Mouse (Mus musculus) urinary bladder, adult 18-20 months (tissue): ENCODE results near the gene Dpep1.
"Not testable (repeated sequence)": the region's sequence is repeated elsewhere in the genome, so short reads cannot be mapped to it uniquely, and the experiment has no call there.

ENCODE experiments used
- DNase-seq, 2 experiments: peaks; one replicate each; pipeline ENCODE4 v3.0.0; 2022; ENCODE audit warnings: low spot score in 2 of 2, mixed read lengths in 2 of 2

Dpep1 gene

DNA sequence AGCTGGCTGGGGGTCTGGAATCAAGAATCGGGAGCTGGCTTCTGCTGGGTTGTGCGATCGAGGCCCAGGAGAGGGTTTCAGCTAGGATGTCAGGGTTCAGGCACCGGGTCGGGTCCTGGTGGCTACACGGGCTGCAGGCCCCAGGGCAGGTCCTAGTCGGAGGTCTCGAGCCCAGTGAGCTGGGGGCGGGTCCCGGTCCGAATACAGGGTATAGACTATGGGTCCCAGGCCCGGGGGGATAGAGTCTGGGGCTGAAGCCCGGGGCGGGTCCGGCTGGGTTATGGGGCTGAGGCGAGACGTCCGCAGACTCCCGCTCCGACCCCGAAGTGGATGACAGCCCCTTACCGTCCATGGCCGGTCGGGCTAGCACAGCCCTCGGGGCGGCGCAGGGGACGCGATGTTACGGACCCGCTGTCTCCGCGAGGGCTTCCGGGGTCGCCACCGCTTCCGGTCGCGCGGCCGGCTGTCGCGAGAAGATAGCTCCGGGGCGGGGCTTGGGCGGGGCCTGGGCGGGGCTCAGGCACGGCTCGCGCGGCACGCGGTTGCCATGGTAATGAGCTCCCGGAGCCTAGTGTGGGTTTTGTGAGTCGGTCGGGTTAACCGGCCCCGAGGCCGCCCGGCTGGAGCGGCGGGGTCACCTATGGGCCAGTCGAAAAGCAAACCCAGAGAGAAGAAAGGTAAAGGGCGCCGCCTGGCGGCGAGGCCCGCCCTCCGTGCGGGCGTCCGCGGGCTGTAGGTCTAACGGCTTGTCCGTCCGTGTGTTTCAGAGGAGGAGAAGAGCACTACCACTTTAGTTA is 26.5 kb downstream of the Dpep1 start, which contains the start of the genes Chmp1a and Spata33:
Gene Chmp1a, minus strand, starts transcription at position 443 of the 797 bp plus-strand sequence.
Gene Spata33, plus strand, starts transcription at position 512 of the 797 bp plus-strand sequence.
- DNase-seq = peak; percentile 87 to 90

DNA sequence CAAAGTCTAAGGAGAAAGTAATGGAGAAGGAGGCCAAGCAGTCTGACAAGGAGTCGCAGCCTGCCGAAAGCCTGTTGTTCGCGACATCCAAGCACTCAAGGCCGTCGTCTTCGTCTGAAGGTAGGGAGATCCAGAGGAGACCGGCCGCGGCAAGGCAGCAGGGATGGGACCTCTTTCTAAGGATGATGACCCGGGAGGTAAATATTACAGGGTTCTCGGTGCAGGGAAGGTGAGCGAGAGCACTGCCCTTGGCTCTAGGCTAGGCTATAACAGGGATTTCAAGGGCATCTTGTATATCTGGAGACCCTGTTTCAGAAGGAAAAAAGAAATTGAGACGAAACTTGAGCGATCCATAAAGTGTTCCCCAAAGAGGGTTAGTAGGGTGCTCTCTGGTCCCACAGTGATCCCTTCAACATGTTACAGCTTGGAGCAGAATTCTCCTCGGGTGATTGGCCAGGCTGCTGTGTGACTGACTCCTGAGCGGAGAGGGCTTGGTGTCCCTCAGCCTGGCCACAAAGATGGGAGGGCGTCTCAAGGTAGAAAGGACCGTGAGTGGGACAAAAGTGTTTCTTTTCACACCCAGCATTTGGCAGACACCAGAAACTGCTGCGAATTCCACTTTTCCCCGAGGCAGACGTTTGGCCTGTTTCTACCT is 27.2 kb downstream of the Dpep1 start:
- no peak for DNase-seq

DNA sequence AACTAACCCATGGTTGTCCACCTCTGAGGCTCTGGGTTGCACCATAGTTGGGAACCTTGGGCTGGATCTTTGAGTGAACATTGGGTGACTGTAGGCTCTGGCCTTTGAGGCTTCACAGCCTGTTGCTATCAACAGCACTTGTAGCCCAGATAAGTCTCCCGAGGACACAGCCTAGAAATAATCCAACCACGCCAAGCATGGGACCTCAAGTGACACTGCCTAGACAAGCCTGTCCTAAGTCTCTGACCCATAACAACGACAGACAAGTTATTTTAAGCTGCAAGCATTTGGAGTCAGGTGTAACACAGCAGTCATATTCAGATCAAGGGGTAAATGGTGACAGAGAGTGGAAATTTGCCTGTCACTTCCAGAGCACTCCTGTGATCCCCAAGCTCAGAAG is 29.4 kb downstream of the Dpep1 start:
- no peak for DNase-seq

DNA sequence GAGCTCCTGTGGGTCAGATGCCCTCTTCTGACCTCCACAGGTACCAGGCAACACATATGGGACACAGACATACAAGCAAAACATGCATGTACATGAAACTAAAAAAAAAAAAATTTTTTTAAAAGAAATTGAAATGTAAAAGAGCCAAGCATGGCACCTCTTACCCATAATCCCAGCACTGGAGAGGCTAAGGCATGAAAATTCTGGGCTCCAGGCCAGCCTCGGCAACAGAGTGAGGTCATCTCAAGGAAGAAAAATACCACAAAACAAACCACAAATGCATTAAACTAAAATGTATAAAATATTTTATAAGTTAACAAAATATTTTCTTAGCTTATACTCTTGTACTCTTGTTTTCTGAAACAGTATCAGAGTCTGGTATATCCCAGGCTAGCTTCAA is 34.9 kb downstream of the Dpep1 start:
- DNase-seq = no peak

DNA sequence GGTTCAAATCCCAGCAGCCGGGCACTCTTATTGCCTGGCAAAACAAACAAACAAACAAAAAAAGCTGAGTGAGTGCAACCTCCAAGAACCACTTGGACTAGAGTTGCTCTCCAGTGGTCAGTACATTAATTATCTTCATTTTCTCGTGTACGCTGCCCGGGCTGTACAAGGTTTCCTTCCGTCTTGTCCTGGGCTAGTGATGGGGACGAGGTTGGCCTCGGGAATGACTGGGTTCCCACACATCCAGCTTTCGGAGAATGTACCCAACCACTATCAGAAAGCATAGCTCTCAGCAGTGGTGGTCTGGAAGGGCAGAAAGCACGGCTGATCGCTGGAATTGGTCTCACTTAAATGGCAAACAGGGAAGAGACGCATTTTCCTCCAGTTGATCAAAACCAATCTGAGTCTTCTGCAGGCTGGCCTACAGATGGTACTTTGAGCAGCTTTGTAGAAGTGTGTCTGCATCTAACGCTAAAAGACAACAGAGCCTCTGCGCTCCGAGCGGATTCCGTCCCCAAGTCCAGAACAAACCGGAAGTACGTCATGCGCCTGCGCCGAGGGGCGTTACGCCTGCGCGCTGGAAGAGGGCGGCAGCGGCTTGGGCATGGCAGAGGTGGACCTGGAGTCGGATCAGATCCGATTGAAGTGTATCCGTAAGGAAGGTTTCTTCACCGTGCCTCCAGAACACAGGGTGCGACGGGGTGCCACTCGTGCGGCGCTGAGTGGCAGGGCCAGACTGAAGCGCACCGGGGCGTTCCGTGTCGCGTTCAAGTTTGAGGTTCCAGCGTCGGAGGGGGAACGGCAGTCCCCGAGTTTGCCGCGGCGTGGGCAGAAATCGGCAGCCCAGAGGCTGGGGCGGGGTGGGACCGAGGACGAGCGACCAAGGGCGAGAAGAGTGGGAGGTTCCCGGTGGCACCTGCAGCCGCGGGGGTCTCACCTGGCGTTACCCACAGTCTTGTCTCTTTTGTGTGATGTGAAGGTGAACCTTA is 38.5 kb downstream of the Dpep1 start, which contains the start of gene Cdk10:
Gene Cdk10, plus strand, starts transcription at position 565 of the 989 bp plus-strand sequence.
- peak; percentile 90 to 91 for DNase-seq

DNA sequence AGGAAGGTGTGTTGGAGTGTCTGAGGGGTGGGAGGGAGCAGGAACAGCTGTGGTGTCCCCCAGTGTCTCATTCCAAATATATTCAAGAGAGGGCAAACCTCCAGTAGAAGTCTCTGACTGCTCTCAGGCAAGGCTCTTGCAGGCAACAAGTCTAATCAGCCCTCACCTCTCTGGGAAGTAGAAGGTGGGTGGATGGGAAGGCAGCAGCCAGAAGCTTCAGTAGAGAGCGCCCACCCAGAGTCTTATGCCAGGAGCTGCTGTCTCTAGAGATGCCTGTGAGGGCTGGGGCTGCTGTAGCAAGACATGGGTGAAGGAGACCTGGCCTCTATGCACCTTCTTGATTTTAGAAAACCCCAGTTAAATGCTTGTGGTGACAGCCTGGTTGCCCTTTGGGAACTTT is 42.4 kb downstream of the Dpep1 start:
- DNase-seq = no peak

DNA sequence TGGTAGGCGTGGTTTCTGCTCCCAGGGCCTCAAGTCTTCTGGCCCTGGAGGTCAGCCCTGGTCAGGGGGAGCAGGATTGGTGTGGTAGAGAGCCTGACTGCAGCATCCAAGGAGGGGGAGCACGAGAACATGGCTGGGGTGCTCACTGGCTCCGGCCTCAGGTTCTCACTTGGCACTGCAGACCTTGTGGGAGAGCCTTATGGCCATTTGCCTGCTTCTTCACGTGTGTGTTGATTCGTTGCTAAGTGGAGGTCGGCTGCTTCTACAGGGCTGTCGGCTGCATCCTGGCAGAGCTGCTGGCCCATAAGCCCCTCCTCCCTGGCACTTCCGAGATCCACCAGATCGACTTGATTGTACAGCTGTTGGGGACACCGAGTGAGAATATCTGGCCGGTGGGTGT is 44.3 kb downstream of the Dpep1 start:
- not testable (repeated sequence) for DNase-seq

DNA sequence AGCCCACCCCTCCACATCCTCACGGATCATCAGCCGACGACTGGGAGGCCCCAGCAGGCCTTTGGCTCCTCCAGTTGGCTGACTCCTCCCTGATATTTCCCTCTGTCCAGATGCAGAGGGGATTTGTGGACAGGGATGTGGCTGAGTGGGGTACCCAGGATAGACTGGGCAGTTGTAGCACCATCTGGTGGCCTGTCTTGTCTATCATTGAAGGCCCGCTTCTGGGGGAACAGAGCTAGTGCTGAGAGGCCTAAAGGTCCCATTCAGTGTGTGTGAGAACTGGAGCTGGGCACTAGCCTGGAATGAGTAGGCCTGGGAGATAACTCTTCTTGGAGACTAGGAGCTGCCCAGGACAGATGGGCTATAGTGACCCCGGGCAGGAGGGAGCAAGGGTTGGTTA is 45.7 kb downstream of the Dpep1 start:
- no peak for DNase-seq

DNA sequence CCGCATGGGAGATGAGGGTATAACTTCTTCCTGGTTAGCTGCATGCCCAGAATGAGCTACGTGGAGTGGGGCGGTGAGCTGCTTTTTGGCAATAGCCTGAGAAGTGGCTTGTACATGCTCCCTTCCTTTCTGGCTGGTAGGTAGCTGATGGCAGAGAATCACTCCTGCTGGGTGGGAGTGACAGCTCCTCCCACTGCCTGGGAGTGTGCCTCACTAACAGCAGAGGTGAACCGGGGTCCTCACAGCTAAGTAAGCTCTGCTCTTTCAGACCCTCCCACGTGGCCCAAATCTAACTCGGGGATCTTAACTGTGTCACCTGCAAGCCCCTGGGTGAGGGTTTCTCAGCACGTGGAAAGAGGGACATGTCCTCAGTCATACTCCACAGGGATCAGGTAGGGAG is 46.5 kb downstream of the Dpep1 start:
- no peak for DNase-seq

DNA sequence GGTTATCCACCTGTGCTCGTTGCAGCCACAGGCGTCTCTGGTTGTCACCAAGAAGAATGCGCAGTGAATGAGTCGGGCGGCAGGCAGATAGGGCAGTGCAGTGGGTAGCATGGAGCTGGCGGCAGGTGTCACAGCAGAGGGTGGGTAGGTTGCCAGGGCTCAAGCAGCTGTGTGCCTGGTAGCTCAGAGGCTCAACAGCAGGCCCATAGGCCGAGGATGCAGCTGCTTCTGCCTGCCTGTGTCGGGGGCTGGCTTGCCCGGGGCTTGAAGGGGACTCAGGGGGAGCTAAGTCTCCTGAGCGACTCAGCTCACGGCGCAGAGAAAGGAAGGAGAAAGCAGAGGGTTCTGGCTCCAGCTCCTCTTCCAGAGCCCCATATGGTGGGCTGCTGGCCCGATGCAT is 47.3 kb downstream of the Dpep1 start:
- DNase-seq = no peak

DNA sequence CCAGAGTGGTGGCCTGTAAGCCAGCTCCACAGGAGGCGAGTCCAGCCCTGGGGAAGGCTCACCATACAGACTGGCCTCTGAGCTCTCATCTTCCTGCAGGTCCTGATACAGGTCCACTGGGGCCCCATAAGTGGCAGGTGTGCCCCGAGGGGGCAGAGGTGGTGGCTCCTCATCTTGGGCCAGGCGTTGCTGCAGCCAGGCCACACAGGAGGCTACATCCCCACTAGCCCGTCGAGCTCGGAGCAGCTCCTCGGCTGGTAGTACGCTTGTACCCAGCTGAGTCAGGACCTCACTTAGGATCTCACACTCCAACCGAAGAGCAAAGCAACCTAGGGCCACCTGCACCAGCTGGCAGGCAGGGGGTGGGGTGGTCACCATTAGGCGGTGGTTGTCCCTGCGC is 47.7 kb downstream of the Dpep1 start:
- DNase-seq = no peak

DNA sequence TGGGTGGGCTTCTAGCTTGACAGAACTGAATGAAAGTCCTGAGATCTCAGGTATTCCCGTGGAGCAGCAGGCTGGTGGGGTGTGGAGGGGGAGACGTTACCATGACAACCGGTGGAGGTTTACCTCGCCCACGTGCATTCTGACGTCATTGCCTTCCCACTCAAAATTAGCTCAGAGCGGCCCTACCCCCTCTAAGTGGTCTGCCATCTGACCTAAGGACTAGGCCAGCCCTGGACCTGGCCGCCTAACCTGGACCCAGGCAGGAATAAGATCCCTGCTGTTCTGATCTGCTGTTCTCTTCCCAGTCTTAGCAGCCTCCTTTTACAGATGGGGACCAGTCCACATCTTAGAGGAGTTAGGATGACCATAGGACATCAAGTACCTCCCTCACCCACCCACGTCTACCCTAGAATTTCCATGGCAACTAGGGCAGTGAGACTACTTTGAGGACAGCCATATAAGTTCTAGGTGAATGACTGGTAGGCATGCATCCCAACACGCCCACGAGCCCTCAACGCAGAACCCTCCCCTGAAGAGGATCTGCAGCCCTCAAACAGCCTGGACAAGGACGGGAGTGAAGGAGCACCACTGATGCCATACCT is 49.0 kb downstream of the Dpep1 start:
- no peak for DNase-seq

DNA sequence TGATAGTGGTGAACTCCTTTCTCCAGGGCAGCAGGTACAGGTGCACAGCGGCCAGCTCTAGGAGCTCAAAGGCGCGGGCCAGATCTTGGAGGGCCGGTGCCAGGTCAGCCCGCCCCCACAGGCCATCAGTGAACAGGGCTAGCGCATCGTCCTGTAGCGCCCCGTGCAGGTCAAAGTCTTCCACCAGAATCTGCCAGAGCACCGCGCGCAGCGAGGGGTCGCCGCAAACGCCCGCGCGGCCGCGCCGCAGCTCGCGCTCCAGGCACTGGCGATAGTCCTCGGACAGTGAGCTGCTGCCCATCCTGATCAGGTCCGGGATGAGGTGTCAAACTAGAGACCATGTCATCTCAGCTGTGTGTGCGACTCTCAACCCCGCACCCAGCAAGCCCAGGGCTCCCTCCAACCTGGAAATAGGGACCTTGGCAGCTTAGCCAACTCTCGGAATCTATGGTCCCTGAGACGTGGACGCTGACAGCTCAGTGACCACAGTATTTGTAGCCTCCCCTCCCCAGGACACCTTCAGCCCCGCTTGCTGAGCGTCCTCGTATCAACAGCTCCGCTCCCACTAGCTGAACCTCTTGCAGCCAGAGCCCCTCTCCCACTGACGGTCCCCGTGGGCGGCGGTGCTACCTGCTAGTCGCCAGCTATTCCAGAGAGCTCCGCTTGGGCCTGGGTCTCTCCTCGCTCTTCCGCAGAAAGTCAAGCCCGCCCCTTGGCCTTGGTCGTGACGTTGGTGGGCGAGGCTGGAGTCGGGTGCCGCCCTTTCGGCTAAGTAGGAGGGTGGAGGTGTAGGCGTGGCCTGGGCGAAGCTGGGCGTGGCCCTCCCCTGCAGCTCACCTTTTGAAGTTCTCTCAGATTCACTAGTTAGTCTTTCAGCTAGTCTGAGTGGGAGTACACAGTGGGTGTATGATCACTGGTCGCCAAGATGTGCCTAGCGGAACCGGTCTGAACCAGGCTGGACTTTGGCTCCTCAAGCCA is 49.8 kb downstream of the Dpep1 start, which contains the start of gene Spata2l:
Gene Spata2l, minus strand, starts transcription at position 714 of the 978 bp plus-strand sequence.
- DNase-seq = peak; percentile 78 to 89

DNA sequence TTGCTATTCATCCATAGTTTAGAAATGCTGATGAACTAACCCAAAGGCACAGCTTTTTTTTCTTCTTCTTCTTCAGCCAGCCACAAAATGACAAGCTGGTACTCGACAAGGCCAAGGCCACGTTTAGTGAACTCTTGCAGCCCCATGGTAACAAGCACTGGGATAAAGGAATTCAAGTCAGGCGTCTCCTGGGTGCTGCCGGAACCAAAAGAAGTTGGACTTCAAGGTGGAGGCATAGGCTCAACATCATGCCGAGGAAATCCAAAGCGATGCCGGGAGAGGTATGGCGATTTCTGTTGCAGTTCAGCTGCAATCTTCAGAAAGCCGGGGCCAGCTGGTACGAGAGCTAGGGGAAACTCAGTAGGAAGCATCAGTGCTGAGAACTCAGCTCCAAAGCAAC is 53.4 kb downstream of the Dpep1 start:
- no peak for DNase-seq

DNA sequence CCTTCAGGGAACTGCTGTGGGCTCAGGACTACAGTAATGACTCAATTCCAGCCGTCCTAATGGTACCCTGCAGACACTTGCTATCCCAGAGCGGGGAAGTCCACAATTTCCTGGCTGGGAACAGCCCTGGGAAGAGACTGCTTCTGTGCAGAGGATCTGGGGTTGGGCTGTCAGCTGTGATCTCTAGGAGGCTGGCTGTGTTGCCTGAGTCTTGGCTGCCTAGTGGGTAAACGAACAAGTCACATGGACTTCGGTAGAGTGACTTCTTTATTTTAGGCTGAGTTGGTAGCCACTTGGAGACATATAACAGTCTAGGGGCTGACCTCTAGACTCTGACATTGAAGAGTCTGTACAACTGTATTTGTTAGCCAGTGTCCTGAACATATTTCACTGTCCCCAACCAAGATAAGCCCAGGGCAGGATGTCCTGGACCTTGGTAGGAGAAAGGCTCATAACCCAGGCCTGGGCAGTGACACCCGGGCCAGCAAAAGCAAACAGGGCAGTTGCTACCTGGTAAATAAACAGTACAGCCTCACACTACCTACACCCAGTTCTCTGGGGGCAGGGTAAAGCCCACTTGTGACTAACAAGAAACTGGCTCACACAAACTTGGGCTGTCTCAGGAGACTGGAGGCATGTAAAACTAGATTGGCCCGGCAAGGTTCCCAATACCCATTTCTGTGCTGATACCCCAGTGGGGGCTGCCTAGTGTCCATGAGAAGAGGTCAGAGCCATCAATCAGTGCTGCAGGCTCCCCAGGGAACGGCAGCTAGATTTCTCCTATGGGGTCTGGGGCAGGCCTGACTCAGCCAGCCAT is 56.3 kb downstream of the Dpep1 start:
- no peak for DNase-seq

DNA sequence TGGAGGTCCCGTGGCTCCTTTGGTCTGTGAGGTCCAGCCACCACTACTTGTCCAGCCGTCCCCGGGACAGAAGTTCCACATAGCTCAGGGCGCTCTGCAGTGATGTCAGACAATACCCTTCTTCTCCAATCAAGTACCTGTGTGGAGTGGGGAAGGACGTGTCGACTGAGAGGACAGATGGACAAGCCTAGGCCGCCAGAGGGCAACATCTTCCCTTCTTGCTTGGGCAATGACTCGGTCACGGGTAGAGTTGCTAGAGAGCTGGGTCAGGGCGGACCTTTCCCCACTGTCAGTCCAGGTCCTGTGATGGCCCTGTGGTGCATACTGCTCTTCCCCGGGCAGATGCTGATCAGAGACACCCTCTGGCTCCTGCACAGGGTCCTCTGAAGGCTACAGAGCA is 57.0 kb downstream of the Dpep1 start:
- no peak for DNase-seq

DNA sequence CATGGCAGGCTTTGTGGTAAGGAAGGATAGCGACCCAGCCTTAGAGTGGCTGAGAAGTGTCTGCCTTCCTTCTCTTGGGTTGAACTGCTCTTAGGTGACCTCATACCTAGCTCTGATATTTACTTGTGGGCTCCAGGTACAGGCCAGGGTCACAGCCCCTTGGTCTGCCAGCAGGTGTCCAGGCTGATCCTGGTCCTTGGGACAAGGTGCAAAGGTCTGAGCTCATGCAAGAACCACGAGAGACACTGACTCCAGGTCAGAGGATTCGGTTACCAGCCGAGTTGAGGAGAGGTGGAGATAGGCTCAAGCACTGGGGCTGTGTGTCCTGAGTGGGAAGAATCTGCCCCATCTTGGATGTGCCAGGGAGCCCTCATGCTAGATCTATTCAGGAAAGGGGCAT is 58.3 kb downstream of the Dpep1 start:
- DNase-seq = no peak

DNA sequence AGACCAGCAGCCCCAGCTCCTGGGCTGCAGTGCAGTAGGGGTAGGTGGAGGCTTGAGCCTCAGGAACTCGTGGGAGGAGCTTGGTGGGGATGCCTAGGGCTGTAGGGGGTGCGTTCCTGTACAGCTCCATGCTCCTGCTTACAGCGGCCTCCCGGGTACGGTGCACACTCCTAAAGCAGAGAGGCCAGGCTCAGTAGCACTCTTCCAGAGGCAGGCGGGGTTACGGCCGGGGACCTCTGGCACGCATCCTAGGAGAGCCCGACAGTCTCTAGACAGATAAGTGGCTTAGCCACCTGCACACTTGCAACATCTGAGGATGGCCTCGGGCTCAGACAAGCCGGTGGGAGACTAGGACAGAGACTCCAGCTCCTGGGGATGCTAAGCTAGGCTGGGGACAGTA is 59.5 kb downstream of the Dpep1 start:
- DNase-seq = no peak

DNA sequence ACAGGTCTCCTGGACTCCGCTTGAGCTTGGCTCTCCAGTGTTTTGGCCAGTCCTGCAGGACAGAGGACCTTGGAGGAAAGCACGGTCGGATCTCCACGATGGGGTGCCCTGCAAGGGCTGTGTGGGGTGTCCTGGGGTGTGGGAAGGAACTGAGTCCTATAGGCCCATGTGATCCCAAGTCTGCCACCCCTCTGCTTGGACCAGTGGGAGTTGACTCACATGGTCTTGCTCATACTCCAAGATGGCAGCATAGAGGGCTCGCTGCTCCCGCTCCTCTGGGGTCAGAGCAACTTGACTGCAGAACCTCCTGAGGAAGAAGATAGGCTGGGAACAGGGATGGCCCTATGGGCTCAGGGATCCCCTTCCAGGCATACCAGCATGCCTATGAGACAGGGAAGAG is 61.7 kb downstream of the Dpep1 start:
- no peak for DNase-seq
